Mouse (Mus musculus) heart, postnatal 10 days (tissue): ENCODE data around the gene Mapk8. TPM values are rescaled to one million over a fixed set of nuclear protein-coding genes. Genes with fewer than 3 reads are reported as not detected.

Experiments used
- DNase-seq, 2 experiments: peaks; one replicate each; pipeline ENCODE4 v3.0.0; 2021
- intact Hi-C: fragments of 180-260 bp; cut with DNase I; formaldehyde crosslinking; loops from one replicate; pipeline ENCODE4 v1.15.1; 2025
- total RNA-seq, 2 experiments: library from RNA; stranded (reverse); gene quantifications; 2 replicates each; pipeline ENCODE4 v1.2.3; 2021

The Mapk8 gene
- total RNA-seq, 2 experiments from 2014 or later = 44.1 to 45.1 TPM

DNA sequence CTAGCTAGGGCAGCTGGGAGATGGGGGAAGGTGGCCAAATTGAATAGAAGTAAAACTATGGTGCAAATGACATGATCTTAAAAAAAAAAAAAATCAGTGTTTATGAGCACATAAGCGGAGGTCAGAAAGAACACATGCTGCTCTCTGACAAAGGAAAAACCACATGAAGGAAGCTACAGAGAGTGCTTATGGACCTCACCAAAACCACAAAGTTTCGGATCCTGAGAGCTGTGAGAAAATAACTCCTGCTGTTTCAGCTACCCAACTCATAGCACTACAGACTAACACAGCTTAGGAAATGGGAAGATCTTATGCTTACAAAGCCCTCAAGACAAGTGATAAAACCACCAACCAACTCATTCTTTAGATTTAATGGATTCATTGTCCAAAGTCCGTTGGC is 46.9 kb downstream of the Mapk8 start:
- intact Hi-C loops = no loop called here
- no peak for DNase-seq

DNA sequence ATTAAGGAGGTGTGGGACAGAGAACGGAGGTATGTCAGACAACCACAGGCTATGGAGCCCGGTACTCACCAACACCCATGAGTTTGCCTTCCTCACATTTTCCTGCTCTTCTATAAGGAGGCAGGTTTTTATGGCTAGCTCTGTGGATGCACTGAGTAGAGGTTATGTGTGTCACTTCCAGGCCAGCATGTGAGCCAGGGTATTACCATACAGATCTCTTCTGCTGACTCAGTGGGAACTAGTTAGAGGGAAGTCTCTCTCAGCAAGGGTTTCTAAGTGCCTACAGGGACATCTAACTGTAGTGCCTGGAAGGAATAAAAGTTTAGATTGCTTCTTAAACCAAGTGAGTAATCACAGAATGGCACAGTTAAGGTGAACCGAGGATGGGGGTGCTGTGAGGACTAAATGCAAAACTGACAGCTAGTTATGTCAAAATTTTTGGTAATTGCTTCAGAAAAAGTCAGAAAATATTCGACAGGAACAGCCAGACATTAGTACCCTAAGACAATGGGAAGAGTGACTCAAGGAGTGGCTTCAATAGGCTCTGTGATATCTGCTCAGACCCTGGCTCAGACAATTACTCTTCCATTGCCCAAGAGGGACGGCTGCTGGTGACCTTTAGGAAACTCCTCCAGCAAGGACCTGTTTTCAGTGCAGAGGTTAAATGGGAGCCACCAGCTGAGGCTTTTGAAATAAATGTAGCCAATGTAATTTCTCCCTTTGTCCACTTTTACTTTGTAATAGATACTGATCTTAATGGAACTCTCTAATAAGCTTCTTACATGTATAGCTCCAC is 48.7 kb downstream of the Mapk8 start:
- intact Hi-C loops = no loop called here
- DNase-seq = no peak

DNA sequence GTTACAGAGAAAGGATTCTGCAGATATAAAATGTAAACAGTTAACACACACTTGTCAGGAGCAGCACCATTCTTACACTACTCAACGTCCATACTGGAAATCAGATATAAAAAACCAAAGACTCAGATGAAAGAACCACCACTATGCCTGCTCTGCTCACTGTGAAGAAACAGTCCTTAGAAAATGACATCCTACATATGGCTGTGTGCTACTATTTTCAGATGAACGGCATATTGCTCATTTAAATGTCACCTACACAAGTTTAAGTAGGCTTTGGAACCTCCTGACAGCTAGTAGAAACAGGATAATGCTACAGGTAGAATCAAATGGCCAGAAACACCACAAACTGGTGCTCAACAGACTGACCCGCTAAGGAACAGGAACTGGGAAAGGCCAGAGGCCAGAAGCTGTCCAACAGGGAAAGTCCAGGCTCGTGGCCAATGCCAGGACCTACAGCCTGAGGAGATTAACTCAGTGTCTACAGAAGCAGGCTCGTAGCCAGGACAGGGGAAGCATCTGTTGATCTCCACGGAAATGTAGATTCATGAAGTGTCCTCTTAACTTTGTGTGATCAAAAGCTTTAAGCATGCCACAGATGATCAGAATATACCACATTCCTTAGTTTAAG is 66.0 kb downstream of the Mapk8 start:
- intact Hi-C loops = loop anchor here (5.0 kb wide), 1 partner anchor 164 kb away; no protein-coding TSS in a partner anchor
- DNase-seq = no peak

DNA sequence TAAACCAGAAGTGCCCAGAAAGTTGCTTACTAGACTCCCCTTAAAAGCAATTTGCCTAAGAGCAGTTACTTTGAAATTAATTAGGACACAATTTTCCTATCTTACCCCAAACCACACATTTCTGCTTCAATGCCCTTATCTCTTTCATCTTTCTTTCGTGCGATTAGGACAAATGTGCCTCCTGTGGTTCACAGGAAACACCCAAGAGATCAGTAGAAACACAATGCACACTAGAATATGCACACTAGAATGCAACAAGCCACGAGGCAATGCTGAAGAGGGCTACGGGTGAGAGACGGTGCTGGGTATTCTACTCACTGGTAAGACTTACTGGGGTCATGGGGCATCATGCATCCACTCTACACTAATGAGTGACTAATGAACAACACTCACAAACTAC is 68.2 kb downstream of the Mapk8 start:
- DNase-seq = no peak
- intact Hi-C loops = no loop called here

DNA sequence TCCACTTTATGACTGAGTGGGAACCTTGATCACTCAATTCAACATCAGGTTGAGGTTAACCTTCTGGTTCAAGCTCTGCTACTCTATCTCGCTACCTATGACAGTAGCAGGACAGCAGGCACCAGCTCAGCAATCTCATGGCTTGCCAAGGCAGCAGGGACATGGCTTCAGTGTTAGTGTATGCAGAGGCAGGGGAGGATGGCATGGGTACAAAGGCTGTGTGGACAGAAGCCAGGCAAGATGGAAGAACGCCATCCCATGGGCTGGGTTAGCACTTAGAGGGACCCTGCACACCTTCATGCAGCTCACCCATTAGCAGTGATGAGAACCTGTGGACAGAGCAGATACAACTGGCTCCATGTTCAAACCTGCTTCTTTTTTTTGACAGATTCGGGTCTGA is 69.7 kb downstream of the Mapk8 start:
- intact Hi-C loops = no loop called here

DNA sequence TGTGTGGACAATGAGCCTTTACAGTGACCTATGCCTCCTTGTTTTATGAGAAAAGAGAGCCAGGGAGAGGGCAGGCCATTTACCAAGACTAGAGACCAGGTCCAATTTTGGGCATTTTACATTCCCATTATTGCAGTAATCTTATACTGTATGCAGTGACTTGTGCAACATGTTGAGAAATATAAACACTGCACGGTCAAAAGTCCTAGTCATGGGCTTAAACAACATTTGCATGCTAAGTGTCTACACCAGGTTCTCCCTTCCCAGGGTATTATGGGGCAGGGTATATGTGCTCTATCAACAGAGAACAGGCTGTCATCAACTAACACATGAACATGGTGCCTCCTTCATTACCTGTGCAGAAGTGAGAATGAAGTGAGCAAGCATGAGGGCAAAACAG is 72.9 kb downstream of the Mapk8 start:
- no peak for DNase-seq
- intact Hi-C loops = no loop called here

More for the DNA sequence above, 69.7 kb downstream of the Mapk8 start:
- DNase-seq = no peak

DNA sequence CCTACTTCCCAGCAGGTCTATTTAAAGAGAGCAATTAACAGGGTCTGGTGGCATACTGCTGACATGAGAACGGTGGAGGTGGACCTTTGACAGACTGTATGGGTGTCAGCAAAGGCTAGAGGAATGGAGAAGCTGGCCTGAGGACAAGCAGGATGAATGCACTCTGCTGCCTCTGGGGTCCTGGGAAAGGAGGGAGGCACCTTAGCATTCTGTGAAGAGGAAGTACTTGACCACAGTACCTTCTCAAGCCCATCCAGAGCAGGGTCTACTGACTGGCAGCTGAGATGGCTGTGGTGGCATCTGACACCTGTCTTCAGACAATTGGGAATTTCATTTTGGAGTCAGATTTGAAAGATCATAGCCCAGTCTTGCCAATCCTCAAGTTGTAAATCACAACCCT is 73.7 kb downstream of the Mapk8 start:
- intact Hi-C loops = no loop called here
- DNase-seq = no peak

DNA sequence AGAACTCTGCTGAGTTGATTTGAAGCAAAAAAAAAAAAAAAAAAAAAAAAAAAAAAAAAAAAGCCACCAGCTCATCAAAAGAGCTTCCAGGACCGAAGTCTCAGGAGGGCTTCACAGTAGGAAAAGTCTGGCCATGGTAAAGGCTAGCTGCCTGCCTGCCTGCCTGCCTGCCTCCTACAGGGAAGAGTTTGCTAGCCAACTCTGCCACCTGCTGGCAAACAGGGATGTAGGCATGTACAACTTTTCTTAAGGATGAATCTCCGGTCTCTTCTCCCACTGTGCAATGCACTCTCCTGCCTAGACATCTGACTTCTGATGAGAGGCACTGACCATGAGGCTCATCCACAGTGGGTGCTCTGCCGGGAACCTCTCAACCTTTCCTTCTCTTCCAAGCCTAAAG is 75.7 kb downstream of the Mapk8 start:
- intact Hi-C loops = loop anchor here (1.0 to 2.0 kb wide), 2 partner anchors 58 to 158 kb away; no protein-coding TSS in a partner anchor
- DNase-seq = peak; percentile 71 to 81

DNA sequence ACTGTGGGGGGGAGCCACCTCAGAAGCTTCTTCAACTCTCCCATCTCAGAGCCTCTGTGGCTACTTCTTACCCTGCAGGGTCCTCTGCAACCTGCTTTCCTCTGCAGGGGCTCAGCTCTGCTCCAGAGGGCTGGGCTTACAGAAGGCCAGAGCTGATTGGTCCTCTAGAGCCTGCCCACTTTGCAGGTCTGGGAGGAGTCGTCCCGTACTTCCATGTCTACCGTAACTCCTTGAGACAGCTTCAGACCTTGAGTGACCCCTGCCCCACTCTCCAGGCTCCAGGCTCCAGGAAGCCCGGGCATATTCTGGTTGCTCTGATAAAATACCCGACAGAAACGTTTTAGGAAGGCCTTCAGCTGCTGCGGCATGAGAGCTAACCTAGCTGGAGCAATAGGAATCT is 76.9 kb downstream of the Mapk8 start:
- intact Hi-C loops = loop anchor here (2.0 kb wide), 1 partner anchor 157 kb away; no protein-coding TSS in a partner anchor
- DNase-seq = no peak

DNA sequence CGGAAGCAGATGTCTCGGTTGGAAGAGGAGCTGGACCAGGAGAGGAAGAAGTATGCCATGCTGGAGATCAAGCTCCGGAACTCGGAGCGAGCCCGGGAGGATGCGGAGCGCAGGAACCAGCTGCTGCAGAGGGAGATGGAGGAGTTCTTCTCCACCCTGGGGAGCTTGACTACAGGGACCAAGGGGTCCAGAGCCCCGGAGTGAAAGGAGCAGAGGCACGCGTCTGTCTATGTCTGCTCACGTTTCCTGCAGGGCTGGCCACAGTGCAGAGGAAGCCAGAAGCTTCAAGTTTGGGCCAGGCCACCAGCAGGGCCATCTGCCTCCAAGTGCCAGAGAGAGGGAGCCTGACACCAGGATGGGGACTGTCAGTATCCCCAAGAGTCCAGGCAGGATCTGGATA is 77.6 kb downstream of the Mapk8 start:
- intact Hi-C loops = no loop called here
- no peak for DNase-seq

DNA sequence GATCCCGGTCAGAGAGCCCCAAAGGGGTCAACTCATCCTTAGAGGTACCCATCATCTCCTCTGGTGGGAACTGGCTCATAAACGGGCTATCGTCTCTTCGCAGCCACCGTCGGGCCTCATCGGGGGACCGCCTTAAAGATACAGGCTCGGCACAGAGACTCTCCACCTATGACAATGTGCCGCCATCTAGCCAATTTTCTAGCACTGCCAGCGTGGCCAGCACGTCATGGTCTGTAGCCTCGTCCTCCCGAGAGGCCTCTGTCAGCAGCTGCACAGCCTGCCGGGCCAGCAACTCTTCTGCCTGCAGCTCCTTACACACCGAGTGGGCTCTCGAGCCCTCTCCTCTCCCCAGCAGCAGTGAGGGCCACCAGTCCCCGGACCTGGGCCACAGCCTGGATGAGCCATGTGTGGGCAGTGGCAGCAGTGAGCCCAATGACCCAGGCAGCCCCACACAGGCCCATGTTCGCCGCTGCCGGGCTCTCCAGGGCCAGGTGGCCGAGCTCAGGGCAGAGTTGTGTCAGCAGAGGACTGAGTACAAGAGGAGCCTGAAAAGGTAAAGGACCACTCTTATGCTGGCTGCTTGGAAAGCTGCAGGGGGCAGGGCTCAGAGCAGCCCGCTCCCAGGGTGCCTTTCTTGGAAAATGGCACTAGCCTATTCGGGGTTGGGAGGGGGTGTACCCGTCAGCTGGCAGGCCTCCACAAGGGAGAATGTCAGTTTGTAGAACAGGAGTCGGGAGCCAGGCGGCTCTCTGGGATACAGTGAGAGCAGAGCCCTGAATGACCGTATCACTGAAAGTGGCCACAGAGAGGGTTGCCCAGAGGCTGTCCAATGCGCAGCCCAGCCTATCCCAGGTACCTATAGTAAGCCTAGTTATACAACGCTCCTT is 79.8 kb downstream of the Mapk8 start:
- intact Hi-C loops = no loop called here
- no peak for DNase-seq

DNA sequence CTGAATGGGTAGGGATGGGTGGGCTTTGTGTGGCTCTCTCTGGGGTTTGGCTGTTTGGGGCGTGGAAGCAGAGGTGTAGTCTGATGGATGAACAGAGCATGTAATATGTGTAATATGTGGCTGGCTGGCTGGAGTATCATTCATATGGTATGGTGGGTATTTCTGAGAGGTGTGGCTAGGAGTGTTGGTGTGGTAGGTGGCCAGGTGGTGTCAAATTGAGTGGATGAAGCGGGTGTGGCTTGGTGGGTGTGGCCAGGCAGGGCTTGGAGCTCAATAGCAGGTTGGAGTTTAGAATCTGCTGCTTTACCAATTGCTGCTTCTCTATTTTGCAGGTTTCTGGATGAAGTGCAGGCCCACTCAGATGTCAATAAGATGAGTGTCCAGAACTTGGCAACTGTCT is 82.9 kb downstream of the Mapk8 start:
- intact Hi-C loops = no loop called here
- no peak for DNase-seq

DNA sequence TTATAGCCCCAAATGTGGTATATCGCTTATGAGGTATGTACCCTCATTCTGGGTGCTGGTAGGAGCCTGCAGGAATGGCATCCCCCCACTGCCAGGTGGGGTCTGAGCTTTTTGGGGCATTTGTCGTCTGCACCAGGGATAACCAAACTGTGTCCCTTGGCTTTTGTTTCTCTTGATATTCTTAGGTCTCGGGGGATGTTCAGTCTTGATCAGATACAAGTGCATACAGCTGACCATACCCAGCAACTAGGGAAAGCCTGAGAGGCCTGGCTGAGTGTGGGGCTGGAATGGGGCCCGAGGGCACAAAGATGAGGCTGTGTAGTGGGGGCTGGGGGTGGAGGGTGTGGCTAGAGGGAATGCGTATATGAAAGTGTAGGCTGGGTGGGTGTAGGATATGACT is 83.3 kb downstream of the Mapk8 start:
- intact Hi-C loops = no loop called here
- no peak for DNase-seq

DNA sequence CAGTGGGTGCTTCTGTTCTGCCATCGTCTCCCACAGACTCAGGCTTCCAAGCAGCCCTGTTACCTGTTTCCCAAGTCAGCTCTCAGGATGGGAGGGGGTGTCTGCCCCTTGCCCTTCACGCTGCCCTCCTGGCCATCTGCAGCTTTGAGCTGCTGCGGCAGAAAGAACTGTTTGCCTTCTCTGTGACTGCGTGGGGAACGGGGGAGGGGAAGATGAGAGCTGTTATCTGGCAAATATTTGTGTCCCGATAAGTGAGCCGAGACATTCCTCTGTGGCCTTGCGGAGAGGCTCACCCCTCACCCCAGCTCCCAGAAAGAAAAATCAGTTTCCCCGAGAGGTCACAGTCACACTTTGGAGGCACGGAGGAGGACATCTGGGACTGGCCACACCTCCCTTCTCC is 84.2 kb downstream of the Mapk8 start:
- DNase-seq = no peak
- intact Hi-C loops = no loop called here

DNA sequence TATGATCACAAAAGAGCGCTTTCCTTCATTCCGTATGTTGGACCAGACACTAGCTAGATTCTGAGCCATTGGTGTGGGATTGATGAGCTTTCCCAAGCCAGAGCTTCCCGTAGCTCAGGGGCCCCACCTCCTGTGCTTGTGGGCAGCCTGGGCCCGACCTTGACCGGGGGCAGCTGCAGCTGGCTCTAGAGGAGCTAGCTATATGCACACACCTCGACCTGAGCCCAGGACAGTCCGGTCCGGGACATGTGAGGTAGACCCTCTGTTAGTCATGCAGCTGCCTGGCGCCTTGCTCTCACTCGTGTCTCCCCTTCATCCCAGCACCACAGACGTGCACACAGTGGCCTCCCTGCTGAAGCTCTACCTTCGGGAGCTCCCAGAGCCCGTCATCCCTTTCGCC is 84.8 kb downstream of the Mapk8 start:
- no peak for DNase-seq
- intact Hi-C loops = no loop called here

DNA sequence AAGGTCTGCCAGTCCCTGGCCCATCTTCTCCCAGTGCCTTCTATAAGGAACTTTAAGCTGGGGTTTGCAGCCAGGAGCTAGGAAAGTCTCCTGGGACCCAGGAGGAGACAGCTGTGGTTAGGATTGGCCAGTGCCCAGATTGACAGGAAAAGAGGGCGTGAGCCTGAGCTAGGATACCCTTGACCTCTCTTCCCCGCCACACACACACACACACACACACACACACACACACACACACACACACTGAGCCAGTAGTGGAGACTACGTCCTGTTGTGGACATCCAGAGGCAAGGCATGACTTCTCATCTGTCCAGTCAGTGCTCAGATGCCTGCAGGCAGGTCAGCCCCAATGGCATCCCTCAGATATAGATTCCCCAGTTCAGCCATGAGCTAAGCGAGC is 85.4 kb downstream of the Mapk8 start:
- intact Hi-C loops = no loop called here

DNA sequence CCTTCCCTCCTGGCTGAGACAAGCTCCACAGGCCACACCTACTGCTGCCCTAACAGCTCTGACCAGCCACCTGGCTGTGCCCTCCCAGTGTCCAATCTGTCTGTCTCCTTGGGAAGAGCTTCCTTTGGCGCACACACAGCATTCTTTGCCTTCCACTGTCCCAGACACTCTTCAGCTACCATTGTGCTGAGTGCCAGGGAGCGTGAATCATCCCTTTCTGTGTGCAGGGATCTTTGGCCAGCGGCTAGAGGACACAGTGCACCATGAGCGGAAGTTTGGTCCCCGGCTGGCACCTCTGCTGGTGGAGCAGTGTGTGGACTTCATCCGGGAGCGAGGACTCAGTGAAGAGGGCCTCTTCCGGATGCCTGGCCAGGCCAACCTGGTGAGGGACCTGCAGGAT is 88.1 kb downstream of the Mapk8 start:
- intact Hi-C loops = no loop called here
- no peak for DNase-seq

More for the DNA sequence above, 85.4 kb downstream of the Mapk8 start:
- DNase-seq = no peak

DNA sequence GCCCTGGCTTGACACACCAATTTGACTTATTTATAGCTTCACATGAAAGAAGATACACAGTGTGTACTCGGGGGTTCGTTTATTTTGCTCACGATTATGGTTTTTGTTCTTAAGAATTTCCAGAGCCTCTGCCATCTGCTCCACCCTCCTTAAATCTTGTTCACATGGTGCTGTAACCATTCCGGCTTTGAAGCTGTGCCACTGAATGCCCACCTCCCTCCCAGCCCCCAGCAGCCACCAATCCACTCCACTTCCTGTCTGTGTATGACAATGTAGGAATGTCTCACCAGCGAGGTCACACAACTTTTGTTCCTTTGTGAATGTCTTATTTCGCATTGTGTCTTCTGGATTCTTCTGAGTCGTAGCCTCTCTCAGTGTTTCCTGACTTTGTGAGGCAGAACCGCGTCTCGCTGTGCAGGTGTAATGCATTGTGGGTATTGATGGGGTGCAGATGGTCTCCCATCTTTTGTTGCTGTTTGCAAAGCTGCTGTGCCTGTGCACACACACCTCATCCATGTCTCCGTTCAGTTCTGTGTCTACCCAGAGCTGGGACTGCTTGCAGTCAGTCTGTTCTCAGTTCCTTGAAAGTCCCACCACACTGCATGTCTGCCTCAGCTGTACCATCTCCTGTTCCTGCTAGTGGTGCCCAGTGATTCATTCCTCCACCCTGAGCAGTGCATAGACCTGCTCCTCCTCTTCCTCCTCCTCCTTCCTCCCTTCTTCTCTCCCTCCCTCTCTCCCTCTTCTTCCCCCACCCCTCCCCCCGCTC is 89.2 kb downstream of the Mapk8 start:
- intact Hi-C loops = no loop called here
- no peak for DNase-seq

DNA sequence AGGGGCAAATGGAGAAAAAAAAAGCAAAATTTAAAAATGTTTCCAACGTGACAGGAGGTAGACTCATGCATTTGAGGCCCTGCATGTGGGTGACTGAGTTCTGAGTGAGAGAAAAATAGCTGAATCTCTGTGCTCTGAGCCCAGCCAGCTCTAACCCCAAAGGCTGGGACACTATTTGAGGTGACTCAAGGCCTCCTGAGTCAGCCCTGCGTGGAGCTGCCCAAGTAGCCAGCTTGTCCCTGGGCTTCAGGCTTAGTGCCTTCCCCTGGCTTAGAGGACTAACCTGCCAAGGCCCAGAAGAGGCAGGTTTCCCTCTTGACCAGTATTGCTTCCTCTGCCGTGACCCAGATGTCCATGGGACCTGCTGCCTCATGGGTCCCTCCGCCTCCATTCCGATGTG is 91.7 kb downstream of the Mapk8 start:
- DNase-seq = no peak
- intact Hi-C loops = no loop called here

DNA sequence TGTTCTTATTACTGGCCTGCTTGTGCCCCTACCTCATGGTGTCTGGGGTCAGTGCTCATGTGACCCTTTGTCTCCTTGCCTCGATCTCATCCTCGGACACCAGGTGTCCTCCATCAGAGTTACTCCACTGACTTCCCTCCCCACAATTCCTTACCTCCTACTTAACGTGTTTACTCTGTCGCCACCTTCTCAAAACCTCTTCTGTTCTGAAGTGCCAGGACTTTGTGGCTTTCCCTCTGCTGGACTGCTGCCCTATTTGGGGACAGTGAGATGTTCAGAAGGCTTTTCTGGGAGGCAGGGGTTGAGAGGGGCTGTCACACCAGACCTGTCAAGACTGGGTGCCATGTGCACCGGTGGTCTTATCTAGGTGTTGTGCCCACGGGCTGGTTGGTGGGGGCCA is 94.1 kb downstream of the Mapk8 start:
- no peak for DNase-seq
- intact Hi-C loops = no loop called here
